Mouse (Mus musculus) embryonic facial prominence, embryonic 11.5 days (tissue): Measurements from ENCODE around the gene Retreg1. TPM values are rescaled to one million over a fixed set of nuclear protein-coding genes. Genes with fewer than 3 reads are reported as not detected.
A peak's percentile ranks its signal among the peaks of the same experiment; 100 is the strongest.

ENCODE experiments used
- ATAC-seq: fragments of 200-750 bp; cut with Nextera tagmentation; replicated peaks from 2 replicates; pipeline ENCODE4 v1.8.0; 2017; ENCODE audit warnings: low read depth; ENCODE audit not compliant: insufficient number of reproducible peaks, low FRiP score, low TSS enrichment
- DNase-seq: peaks from one replicate; pipeline ENCODE4 v3.0.0-alpha.2; 2015; ENCODE audit warnings: low spot score
- H3K27ac ChIP-seq: fragments of 300-500 bp; sonication (generic); replicated peaks from 2 replicates; pipeline ENCODE4 v1.5.1; 2014; ENCODE audit warnings: mild to moderate bottlenecking, low read depth, low read length, control low read depth
- H3K27me3 ChIP-seq: fragments of 300-500 bp; sonication (generic); 2 replicates; pipeline ENCODE4 v1.6.1; 2014; ENCODE audit warnings: mild to moderate bottlenecking, low read length, moderate library complexity, mixed read lengths; ENCODE audit not compliant: control insufficient read depth, insufficient read depth
- H3K36me3 ChIP-seq: fragments of 300-500 bp; sonication (generic); replicated peaks from 2 replicates; pipeline ENCODE4 v1.6.1; 2014; ENCODE audit warnings: low read depth, mild to moderate bottlenecking, low read length, moderate library complexity, mixed read lengths; ENCODE audit not compliant: control insufficient read depth, insufficient read depth
- H3K4me1 ChIP-seq: fragments of 300-500 bp; sonication (generic); 2 replicates; pipeline ENCODE4 v1.6.1; 2014; ENCODE audit warnings: low read length, mixed read lengths; ENCODE audit not compliant: control insufficient read depth, insufficient read depth
- H3K4me2 ChIP-seq: fragments of 300-500 bp; sonication (generic); 2 replicates; pipeline ENCODE4 v1.6.1; 2014; ENCODE audit warnings: low read depth, mild to moderate bottlenecking, control low read depth, low read length, moderate library complexity
- H3K4me3 ChIP-seq: fragments of 300-500 bp; sonication (generic); 2 replicates; pipeline ENCODE4 v1.5.1; 2014; ENCODE audit warnings: low read depth, low read length, control low read depth
- H3K9ac ChIP-seq: fragments of 300-500 bp; sonication (generic); replicated peaks from 2 replicates; pipeline ENCODE4 v1.6.1; 2014; ENCODE audit warnings: mild to moderate bottlenecking, control low read depth, low read length
- H3K9me3 ChIP-seq: fragments of 300-500 bp; sonication (generic); replicated peaks from 2 replicates; pipeline ENCODE4 v1.6.1; 2016; ENCODE audit warnings: mild to moderate bottlenecking, low read length, inconsistent platforms, mixed read lengths; ENCODE audit not compliant: control insufficient read depth
- WGBS: fragments of 180-500 bp; shearing (Covaris S2); extraction: QIAGEN DNeasy Blood & Tissue Kit; methylation state at CpG from one replicate; pipeline ENCODE4 v1.1.7; 2014; 5-methylcytosine and 5-hydroxymethylcytosine counted together
- polyA plus RNA-seq: library from polyadenylated mRNA; unstranded; fragments of >200 nt; fragmentation: Nextera tagmentation; extraction: Ambion mirVana; gene quantifications from 2 replicates; pipeline ENCODE4 v1.2.1, GENCODE M21; 2014

Gene Retreg1
- polyA plus RNA-seq, 1 experiment from 2014 or later = 5.1 TPM

DNA sequence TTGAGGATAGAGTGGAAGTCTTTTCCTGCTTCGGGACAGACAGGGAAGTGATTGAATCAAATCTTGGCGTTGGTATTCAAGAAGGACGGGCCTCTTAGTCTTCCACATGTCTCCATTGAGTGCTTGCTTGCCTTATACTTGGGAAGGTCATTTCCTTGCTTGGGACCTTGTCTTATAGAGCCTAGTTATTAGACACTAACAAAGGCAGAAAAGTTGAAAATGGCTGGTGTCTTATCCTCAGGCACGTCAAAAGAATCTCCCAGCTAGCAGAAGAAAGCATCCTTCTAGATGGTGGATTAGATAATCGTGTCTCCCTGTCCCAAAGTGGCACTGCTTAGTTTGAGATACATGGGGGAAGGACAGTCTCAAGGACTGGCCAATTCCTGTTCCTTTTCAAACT is 113.0 kb downstream of the Retreg1 start:
- H3K4me2 ChIP-seq = no peak overlapping the region
- 74% methylated on average over 5 of the region's 5 CpGs for WGBS
- ATAC-seq = no peak
- H3K36me3 ChIP-seq = no peaks in the 10 kb centered on the region
- no peaks in the 10 kb centered on the region for H3K27me3 ChIP-seq
- no peak for DNase-seq
- H3K9ac ChIP-seq = no peak overlapping the region
- H3K9me3 ChIP-seq = no peaks in the 10 kb centered on the region
- H3K4me3 ChIP-seq = no peak overlapping the region
- H3K27ac ChIP-seq = no peak overlapping the region
- no peaks in the 10 kb centered on the region for H3K4me1 ChIP-seq

DNA sequence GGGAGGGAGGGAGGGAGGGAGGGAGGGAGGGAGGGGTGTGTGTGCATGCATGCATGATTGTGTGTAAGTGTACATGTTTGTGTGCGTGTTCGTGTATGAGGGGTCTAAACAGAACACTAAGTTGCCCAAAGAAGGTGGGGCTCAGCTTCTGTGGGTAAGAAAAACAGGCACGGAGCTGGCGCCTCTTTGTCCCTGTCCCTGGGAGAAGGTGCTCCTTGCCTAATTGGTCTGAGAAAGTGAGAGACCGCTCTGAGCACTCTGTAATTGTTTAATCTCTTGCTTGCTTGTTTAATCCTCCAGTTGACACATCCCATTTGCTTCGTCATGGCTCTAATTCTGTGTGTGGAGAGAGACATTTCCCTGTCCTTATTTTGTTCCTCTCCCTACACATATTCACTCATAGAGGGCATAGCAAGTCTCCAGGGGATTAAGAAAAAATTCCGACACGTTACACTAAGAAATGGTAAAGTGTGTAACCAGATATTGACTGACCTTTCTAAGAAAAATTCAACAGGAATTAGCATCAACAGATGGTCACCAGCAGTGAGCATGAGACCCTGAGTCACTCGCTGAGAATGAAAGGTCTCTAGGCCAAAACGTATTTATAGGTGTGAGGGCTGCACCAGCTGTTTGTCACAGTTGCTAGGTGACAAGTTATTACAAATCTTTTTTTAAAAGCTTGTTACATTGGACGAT is 113.6 kb downstream of the Retreg1 start:
- Histone ChIP-seq H3K9me3 (no peaks in the 10 kb centered on the region), H3K36me3 (no peaks in the 10 kb centered on the region), H3K9ac (no peak overlapping the region), H3K4me1 (no peaks in the 10 kb centered on the region), H3K4me3 (no peak overlapping the region), H3K27me3 (no peaks in the 10 kb centered on the region), H3K4me2 (no peak overlapping the region), H3K27ac (no peak overlapping the region)
- 40% methylated on average over 11 of the region's 11 CpGs for WGBS
- DNase-seq = no peak
- ATAC-seq = no peak

DNA sequence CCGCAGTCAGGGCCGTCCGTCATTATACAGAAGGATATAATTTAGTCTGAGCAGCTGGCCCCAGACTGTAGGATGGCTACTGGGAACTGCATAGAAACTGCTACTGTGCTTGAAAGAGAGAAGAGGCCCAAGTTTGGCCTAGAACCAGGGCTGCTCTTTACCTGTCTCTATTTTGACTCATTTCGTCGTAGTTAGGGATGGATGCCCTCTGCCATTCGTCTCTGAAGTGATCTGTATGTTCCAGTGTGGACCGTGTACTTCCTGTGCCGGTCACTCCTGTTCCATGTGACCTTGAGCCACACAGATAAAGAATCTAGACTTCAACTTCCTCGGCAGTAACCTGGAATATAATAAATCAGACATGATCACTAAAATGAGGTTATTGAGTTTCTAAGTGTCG is 114.7 kb downstream of the Retreg1 start:
- no peak overlapping the region for H3K27ac ChIP-seq
- no peak overlapping the region for H3K4me2 ChIP-seq
- H3K4me3 ChIP-seq = no peak overlapping the region
- no peaks in the 10 kb centered on the region for H3K27me3 ChIP-seq
- H3K4me1 ChIP-seq = no peaks in the 10 kb centered on the region
- DNase-seq (no peak), ATAC-seq (no peak)
- no peaks in the 10 kb centered on the region for H3K36me3 ChIP-seq
- no peak overlapping the region for H3K9ac ChIP-seq
- WGBS = 83% methylated on average over 10 of the region's 10 CpGs
- H3K9me3 ChIP-seq = no peaks in the 10 kb centered on the region

DNA sequence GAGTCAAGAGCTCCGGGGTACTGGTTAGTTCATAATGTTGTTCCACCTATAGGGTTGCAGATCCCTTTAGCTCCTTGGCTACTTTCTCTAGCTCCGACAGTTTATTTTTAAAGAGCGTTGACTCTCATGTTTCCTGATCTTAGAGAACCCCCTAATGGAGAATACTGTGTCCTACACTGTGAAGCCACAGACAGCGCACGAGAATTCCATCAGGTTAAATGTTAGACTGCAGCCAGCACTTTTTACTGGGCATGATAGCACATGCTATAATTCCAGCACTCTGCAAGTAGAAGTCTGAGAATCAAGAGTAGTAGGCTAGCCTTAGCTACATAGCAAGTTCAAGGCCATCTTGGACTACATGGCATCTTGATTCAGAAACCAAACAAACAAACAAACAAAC is 116.4 kb downstream of the Retreg1 start:
- WGBS = 38% methylated on average over 5 of the region's 5 CpGs
- H3K4me2 ChIP-seq = no peak overlapping the region
- H3K9ac ChIP-seq = no peak overlapping the region
- no peak overlapping the region for H3K4me3 ChIP-seq
- ATAC-seq = peak; percentile 73; the same call in 1 of the 2 replicates
- H3K4me1 ChIP-seq = no peaks in the 10 kb centered on the region
- H3K27me3 ChIP-seq = no peaks in the 10 kb centered on the region
- no peaks in the 10 kb centered on the region for H3K9me3 ChIP-seq
- H3K36me3 ChIP-seq = no peaks in the 10 kb centered on the region
- peak; percentile 70 for DNase-seq
- H3K27ac ChIP-seq = no peak overlapping the region

DNA sequence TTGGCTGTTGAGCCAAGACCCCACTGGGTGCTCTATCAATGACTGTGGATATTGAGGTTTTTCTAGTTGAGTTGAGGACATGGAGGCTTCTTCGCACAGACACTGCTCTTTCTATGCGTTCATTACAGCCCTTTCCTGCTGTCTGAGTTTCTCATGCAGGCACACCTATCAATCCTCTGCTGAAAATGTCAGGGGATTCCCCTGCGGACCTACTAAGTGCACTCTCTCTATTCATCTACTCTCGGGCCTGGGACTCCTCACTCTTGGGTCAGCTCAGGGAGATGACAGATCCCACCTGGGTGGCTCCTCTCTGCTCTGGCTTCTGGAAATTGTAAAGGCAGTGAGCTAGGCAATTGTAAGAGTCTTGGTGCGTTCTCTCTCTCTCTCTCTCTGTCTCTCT is 117.3 kb downstream of the Retreg1 start:
- Histone ChIP-seq H3K9ac (no peak overlapping the region), H3K9me3 (no peaks in the 10 kb centered on the region), H3K27ac (no peak overlapping the region), H3K27me3 (no peaks in the 10 kb centered on the region), H3K36me3 (no peaks in the 10 kb centered on the region), H3K4me2 (no peak overlapping the region), H3K4me1 (no peaks in the 10 kb centered on the region), H3K4me3 (no peak overlapping the region)
- no peak for DNase-seq
- 81% methylated on average over 5 of the region's 5 CpGs for WGBS
- no peak for ATAC-seq

DNA sequence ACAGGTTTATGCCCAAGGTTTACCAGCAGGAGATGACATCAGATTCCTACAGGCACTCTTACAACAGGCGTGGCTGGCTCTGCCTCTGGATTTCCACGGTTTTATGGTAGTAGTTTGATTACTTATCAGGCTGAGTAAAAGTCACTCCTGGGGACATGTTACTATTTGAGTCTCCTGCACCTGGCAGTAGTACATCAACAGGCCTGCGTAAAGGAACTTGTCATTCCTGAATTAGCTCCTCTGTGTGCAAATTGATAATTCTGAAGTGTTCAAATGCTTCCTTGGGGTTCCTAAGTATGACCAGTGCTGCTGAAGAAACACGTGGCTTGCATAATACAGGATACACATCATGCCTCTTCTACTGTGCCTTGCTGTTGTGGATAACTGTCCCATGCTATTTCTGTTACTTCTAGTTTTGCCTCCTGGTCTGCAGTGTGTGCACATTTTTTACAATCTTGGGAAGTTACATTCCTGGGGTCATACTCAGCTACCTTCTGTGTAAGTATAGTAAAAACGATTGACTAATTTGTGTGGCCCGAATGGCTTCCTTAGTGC is 123.3 kb downstream of the Retreg1 start:
- 76% methylated on average over 6 of the region's 6 CpGs for WGBS
- H3K4me2 ChIP-seq = no peak overlapping the region
- DNase-seq (no peak), ATAC-seq (no peak)
- H3K9me3 ChIP-seq = no peaks in the 10 kb centered on the region
- H3K27me3 ChIP-seq = no peaks in the 10 kb centered on the region
- H3K36me3 ChIP-seq = no peaks in the 10 kb centered on the region
- H3K9ac ChIP-seq = no peak overlapping the region
- no peak overlapping the region for H3K4me3 ChIP-seq
- H3K27ac ChIP-seq = no peak overlapping the region
- no peaks in the 10 kb centered on the region for H3K4me1 ChIP-seq

DNA sequence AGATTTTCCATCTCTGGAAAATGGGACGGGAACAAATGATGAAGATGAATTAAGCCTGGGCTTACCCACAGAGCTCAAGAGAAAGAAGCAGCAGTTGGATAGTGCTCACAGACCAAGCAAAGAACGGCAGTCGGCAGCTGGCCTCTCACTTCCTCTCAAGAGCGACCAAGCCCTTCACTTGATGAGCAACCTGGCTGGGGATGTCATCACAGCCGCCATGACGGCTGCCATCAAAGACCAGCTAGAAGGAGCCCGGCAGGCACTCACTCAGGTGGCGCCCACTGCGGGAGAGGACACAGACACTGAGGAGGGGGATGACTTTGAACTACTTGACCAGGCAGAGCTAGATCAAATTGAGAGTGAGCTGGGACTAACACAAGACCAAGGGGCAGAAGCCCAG is 128.6 kb downstream of the Retreg1 start:
- Histone ChIP-seq H3K27me3 (no peaks in the 10 kb centered on the region), H3K9me3 (no peaks in the 10 kb centered on the region), H3K36me3 (no peaks in the 10 kb centered on the region), H3K4me1 (no peaks in the 10 kb centered on the region), H3K9ac (no peak overlapping the region), H3K4me2 (no peak overlapping the region), H3K4me3 (no peak overlapping the region), H3K27ac (no peak overlapping the region)
- ATAC-seq = no peak
- DNase-seq = no peak
- 85% methylated on average over 9 of the region's 9 CpGs for WGBS

DNA sequence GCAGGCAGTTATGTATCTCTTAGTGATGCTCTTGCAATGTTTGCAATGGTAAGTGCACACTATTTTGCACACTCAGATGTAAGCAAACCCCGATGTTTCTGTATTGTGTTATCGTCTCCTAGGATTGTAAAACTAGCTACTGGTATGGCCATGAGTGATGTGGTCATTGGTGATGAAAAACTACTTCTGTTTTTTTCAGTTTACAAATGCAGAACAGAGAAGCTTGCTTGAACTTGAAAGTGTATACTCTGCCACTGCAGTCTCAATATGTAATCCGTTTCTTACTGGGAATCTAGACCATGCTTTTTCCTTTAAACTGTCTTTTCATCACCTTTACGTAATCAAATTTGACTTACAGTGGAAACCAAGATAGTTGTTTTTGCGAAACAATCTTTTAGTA is 129.8 kb downstream of the Retreg1 start:
- no peak for ATAC-seq
- no peaks in the 10 kb centered on the region for H3K27me3 ChIP-seq
- H3K4me3 ChIP-seq = no peak overlapping the region
- no peak overlapping the region for H3K27ac ChIP-seq
- H3K36me3 ChIP-seq = no peaks in the 10 kb centered on the region
- H3K9me3 ChIP-seq = no peaks in the 10 kb centered on the region
- H3K9ac ChIP-seq = no peak overlapping the region
- DNase-seq = no peak
- 85% methylated on average over 5 of the region's 5 CpGs for WGBS
- H3K4me2 ChIP-seq = no peak overlapping the region
- no peaks in the 10 kb centered on the region for H3K4me1 ChIP-seq
